Mouse (Mus musculus): Measurements from ENCODE around the gene Samd4b.

GRCm38 (mm10) chr7:28492310-28492709, 105.6 kb downstream of the Samd4b start:
- TF ChIP-seq CTCF (conservative IDR thresholded peaks at IDR 0.05; ENCODE audit: low read length): no peak
- TF ChIP-seq POU5F1 (IDR thresholded peaks at IDR 0.05; ENCODE audit: borderline replicate concordance, low read length): no peak

All from E14TG2a.4 (cell line).